Mouse (Mus musculus) yolk sac, embryonic 10.5 days (tissue): ENCODE measurements around the gene Actr6.
A peak's percentile ranks its signal among the peaks of the same experiment; 100 is the strongest.
"Not testable (repeated sequence)": the region's sequence is repeated elsewhere in the genome, so short reads cannot be mapped to it uniquely, and the experiment has no call there.

Experiments used
- DNase-seq: peaks from one replicate; pipeline ENCODE4 v3.0.0-alpha.2; 2017; ENCODE audit warnings: low spot score

Gene Actr6

GRCm38 (mm10) chr10:89737887-89738286 is 5.8 kb upstream of the Actr6 start:
- no peak for DNase-seq

GRCm38 (mm10) chr10:89737092-89737491 is 5.0 kb upstream of the Actr6 start:
- no peak for DNase-seq

GRCm38 (mm10) chr10:89731341-89731740 is 754 bp downstream of the Actr6 start:
- no peak for DNase-seq

- DNase-seq = peak; percentile 74
Measured at GRCm38 (mm10) chr10:89730386-89730785, 1.7 kb downstream of the Actr6 start.

- DNase-seq = peak; percentile 30
Measured at GRCm38 (mm10) chr10:89722247-89723195, 9.6 kb downstream of the Actr6 start.

- DNase-seq = no peak
Measured at GRCm38 (mm10) chr10:89720796-89721195, 11.3 kb downstream of the Actr6 start.

GRCm38 (mm10) chr10:89720252-89720651 is 11.8 kb downstream of the Actr6 start:
- DNase-seq = no peak

- DNase-seq = no peak
Measured at GRCm38 (mm10) chr10:89714910-89715309, 17.2 kb downstream of the Actr6 start.

GRCm38 (mm10) chr10:89708720-89709119 is 23.4 kb downstream of the Actr6 start:
- no peak for DNase-seq

- no peak for DNase-seq
Measured at GRCm38 (mm10) chr10:89707397-89707796, 24.7 kb downstream of the Actr6 start.

- DNase-seq = no peak
Measured at GRCm38 (mm10) chr10:89703042-89703441, 29.1 kb downstream of the Actr6 start.

- no peak for DNase-seq
Measured at GRCm38 (mm10) chr10:89697956-89698355, 34.1 kb downstream of the Actr6 start.

- not testable (repeated sequence) for DNase-seq
Measured at GRCm38 (mm10) chr10:89696270-89696669, 35.8 kb downstream of the Actr6 start.

GRCm38 (mm10) chr10:89695194-89695911 is 36.7 kb downstream of the Actr6 start:
- DNase-seq = no peak

GRCm38 (mm10) chr10:89690021-89690420 is 42.1 kb downstream of the Actr6 start:
- DNase-seq = no peak

GRCm38 (mm10) chr10:89687455-89687854 is 44.6 kb downstream of the Actr6 start:
- DNase-seq = no peak

GRCm38 (mm10) chr10:89686139-89686808 is 45.8 kb downstream of the Actr6 start, which contains the start of gene Scyl2:
Gene Scyl2 (minus strand): TSS chr10:89686285.
- DNase-seq = peak; percentile 95

- peak; percentile 21 for DNase-seq
Measured at GRCm38 (mm10) chr10:89685391-89686138, 46.5 kb downstream of the Actr6 start.

- DNase-seq = no peak
Measured at GRCm38 (mm10) chr10:89682961-89683360, 49.1 kb downstream of the Actr6 start.

GRCm38 (mm10) chr10:89682157-89682556 is 49.9 kb downstream of the Actr6 start:
- DNase-seq = no peak

- DNase-seq = no peak
Measured at GRCm38 (mm10) chr10:89681706-89682105, 50.4 kb downstream of the Actr6 start.

GRCm38 (mm10) chr10:89680517-89680916 is 51.6 kb downstream of the Actr6 start:
- no peak for DNase-seq
